Mouse (Mus musculus): Measurements from ENCODE around the gene Gfpt1.

GRCm38 (mm10) chr6:87085026-87085425, 42.4 kb downstream of the Gfpt1 start:
- TF ChIP-seq CTCF (IDR thresholded peaks at IDR 0.05; ENCODE audit: borderline replicate concordance, insufficient read depth, low read length) (no peak), POLR2A (IDR thresholded peaks at IDR 0.05; ENCODE audit: low read depth, low read length) (no peak)
